Mouse (Mus musculus) cerebellum, adult 2 months (tissue): ENCODE measurements around the gene Rasip1.

ENCODE experiments used
- CTCF ChIP-seq: fragments of 200-500 bp; IDR thresholded peaks from 2 replicates; pipeline ENCODE4 v1.5.1; 2011; ENCODE audit warnings: low read depth, mild to moderate bottlenecking, control low read depth, low read length, moderate library complexity, borderline replicate concordance; ENCODE audit not compliant: insufficient read depth
- POLR2A ChIP-seq: fragments of 200-500 bp; IDR thresholded peaks from 2 replicates; pipeline ENCODE4 v1.6.1; 2011; ENCODE audit warnings: low read length, control low read depth, borderline replicate concordance; ENCODE audit not compliant: insufficient read depth

DNA sequence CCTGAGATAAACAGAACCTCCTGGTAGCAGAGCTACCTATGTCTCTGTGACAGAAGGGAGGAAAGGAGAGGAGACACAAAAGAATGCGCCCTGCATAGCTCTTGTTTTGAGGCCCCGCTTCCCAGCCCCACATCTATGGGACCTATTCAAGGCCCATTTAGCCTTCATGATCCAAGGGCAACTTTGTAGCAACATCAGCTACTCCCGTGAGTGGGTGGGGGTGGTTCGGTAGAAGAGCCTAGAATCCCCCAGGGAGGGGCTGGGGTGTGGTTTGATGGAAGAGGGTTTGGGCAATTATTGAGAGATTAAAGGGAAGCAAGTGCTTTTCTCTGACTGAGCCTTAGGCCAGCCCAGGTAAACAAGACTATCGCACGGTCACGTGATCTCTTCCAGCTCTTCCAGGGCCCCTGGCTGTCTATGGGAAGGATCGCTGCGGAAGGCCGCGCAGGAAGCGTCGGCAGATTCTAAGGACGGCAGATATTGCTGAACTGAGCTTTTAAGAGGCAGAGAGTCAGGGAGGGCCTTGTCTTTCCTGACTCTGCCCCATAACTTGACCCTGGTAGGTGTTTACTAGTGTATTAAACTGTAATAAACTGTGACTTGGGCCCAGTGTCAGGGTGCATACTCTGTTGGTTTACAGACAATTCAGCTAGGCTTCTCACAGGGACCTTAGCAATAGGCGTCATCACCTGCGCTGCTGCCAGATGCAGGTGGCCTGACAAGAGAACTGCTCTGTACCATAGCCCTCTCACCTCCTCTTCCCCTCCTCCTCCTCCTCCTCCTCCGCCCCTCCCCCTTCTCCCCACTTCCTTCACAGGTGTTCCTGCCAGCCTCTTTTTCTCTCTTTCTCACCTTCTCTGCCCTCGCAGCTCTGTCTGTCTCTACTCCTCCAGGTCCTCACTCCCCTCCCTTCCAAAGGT is 28.1 kb upstream of the Rasip1 start:
- TF ChIP-seq CTCF (no peak), POLR2A (no peak)
